Mouse (Mus musculus): ENCODE measurements around the gene Unc5c. TPM values are rescaled to one million over a fixed set of nuclear protein-coding genes. Genes with fewer than 3 reads are reported as not detected.

The Unc5c gene
- polyA plus RNA-seq, 1 experiment from 2014 or later = 26.6 TPM

GRCm38 (mm10) chr3:141581892-141582214, 116.8 kb downstream of the Unc5c start:
- Histone ChIP-seq H3K4me1 (ENCODE audit: control insufficient read depth, insufficient read depth, low read depth, low read length) (peaks cover 3% of the 10 kb centered on the region; the same call in 1 of the 2 replicates), H3K4me3 (ENCODE audit: low read length) (no peak overlapping the region), H3K4me2 (ENCODE audit: low read length) (no peak overlapping the region), H3K36me3 (ENCODE audit: control insufficient read depth, insufficient read depth, low read length) (no peaks in the 10 kb centered on the region), H3K9ac (ENCODE audit: low read depth, low read length) (no peak overlapping the region), H3K9me3 (ENCODE audit: control insufficient read depth, low read length) (no peaks in the 10 kb centered on the region), H3K27ac (ENCODE audit: low read depth, low read length) (no peak overlapping the region), H3K27me3 (replicated peaks; ENCODE audit: control insufficient read depth, insufficient read depth, low read length) (no peaks in the 10 kb centered on the region; the same call in 1 of the 2 replicates)
- ATAC-seq = no peak

- no peaks in the 10 kb centered on the region for H3K9me3 ChIP-seq (ENCODE audit: control insufficient read depth, low read length)
- no peak overlapping the region for H3K4me2 ChIP-seq (ENCODE audit: low read length)
- ATAC-seq = no peak
- H3K36me3 ChIP-seq (ENCODE audit: control insufficient read depth, insufficient read depth, low read length) = no peaks in the 10 kb centered on the region
- no peak overlapping the region for H3K9ac ChIP-seq (ENCODE audit: low read depth, low read length)
- 100% methylated on average over 1 of the region's 1 CpGs for WGBS
- no peak overlapping the region for H3K4me3 ChIP-seq (ENCODE audit: low read length)
- H3K27me3 ChIP-seq (replicated peaks; ENCODE audit: control insufficient read depth, insufficient read depth, low read length) = no peaks in the 10 kb centered on the region; the same call in 1 of the 2 replicates
- no peak overlapping the region for H3K27ac ChIP-seq (ENCODE audit: low read depth, low read length)
- peaks cover 3% of the 10 kb centered on the region; the same call in 1 of the 2 replicates for H3K4me1 ChIP-seq (ENCODE audit: control insufficient read depth, insufficient read depth, low read depth, low read length)
Observed at GRCm38 (mm10) chr3:141583180-141583579, 118.2 kb downstream of the Unc5c start.

GRCm38 (mm10) chr3:141589392-141590012, 124.5 kb downstream of the Unc5c start:
- Histone ChIP-seq H3K27ac (ENCODE audit: low read depth, low read length) (no peak overlapping the region), H3K36me3 (ENCODE audit: control insufficient read depth, insufficient read depth, low read length) (no peaks in the 10 kb centered on the region), H3K4me2 (ENCODE audit: low read length) (no peak overlapping the region), H3K4me1 (ENCODE audit: control insufficient read depth, insufficient read depth, low read depth, low read length) (no peaks in the 10 kb centered on the region; the same call in 1 of the 2 replicates), H3K4me3 (ENCODE audit: low read length) (no peak overlapping the region), H3K27me3 (replicated peaks; ENCODE audit: control insufficient read depth, insufficient read depth, low read length) (no peaks in the 10 kb centered on the region; the same call in 1 of the 2 replicates), H3K9ac (ENCODE audit: low read depth, low read length) (no peak overlapping the region), H3K9me3 (ENCODE audit: control insufficient read depth, low read length) (no peaks in the 10 kb centered on the region)
- no peak for ATAC-seq
- WGBS = 51% methylated on average over 4 of the region's 4 CpGs

- H3K9me3 ChIP-seq (ENCODE audit: control insufficient read depth, low read length) = no peaks in the 10 kb centered on the region
- H3K9ac ChIP-seq (ENCODE audit: low read depth, low read length) = no peak overlapping the region
- no peak overlapping the region for H3K4me3 ChIP-seq (ENCODE audit: low read length)
- H3K36me3 ChIP-seq (ENCODE audit: control insufficient read depth, insufficient read depth, low read length) = no peaks in the 10 kb centered on the region
- H3K4me1 ChIP-seq (ENCODE audit: control insufficient read depth, insufficient read depth, low read depth, low read length) = peaks cover 3% of the 10 kb centered on the region
- 64% methylated on average over 5 of the region's 5 CpGs for WGBS
- H3K27me3 ChIP-seq (replicated peaks; ENCODE audit: control insufficient read depth, insufficient read depth, low read length) = no peaks in the 10 kb centered on the region
- ATAC-seq = no peak
- no peak overlapping the region for H3K27ac ChIP-seq (ENCODE audit: low read depth, low read length)
- H3K4me2 ChIP-seq (ENCODE audit: low read length) = no peak overlapping the region
Observed at GRCm38 (mm10) chr3:141593249-141593648, 128.2 kb downstream of the Unc5c start.

GRCm38 (mm10) chr3:141594120-141594519, 129.1 kb downstream of the Unc5c start:
- Histone ChIP-seq H3K9ac (ENCODE audit: low read depth, low read length) (no peak overlapping the region), H3K4me1 (ENCODE audit: control insufficient read depth, insufficient read depth, low read depth, low read length) (peaks cover 3% of the 10 kb centered on the region; the same call in 1 of the 2 replicates), H3K36me3 (ENCODE audit: control insufficient read depth, insufficient read depth, low read length) (no peaks in the 10 kb centered on the region), H3K4me3 (ENCODE audit: low read length) (no peak overlapping the region), H3K9me3 (ENCODE audit: control insufficient read depth, low read length) (no peaks in the 10 kb centered on the region), H3K4me2 (ENCODE audit: low read length) (no peak overlapping the region), H3K27ac (ENCODE audit: low read depth, low read length) (no peak overlapping the region), H3K27me3 (replicated peaks; ENCODE audit: control insufficient read depth, insufficient read depth, low read length) (no peaks in the 10 kb centered on the region)
- ATAC-seq = no peak
- 82% methylated on average over 5 of the region's 5 CpGs for WGBS

- no peak overlapping the region for H3K9ac ChIP-seq (ENCODE audit: low read depth, low read length)
- H3K4me1 ChIP-seq (ENCODE audit: control insufficient read depth, insufficient read depth, low read depth, low read length) = peaks cover 3% of the 10 kb centered on the region; the same call in 1 of the 2 replicates
- H3K36me3 ChIP-seq (ENCODE audit: control insufficient read depth, insufficient read depth, low read length) = no peaks in the 10 kb centered on the region
- no peak overlapping the region for H3K27ac ChIP-seq (ENCODE audit: low read depth, low read length)
- ATAC-seq = no peak
- H3K4me2 ChIP-seq (ENCODE audit: low read length) = no peak overlapping the region
- whole genome bisulfite sequencing = 24% methylated on average over 3 of the region's 3 CpGs
- H3K27me3 ChIP-seq (replicated peaks; ENCODE audit: control insufficient read depth, insufficient read depth, low read length) = no peaks in the 10 kb centered on the region
- no peak overlapping the region for H3K4me3 ChIP-seq (ENCODE audit: low read length)
- H3K9me3 ChIP-seq (ENCODE audit: control insufficient read depth, low read length) = no peaks in the 10 kb centered on the region
Observed at GRCm38 (mm10) chr3:141595073-141595472, 130.1 kb downstream of the Unc5c start.

GRCm38 (mm10) chr3:141596461-141596860, 131.4 kb downstream of the Unc5c start:
- no peak overlapping the region for H3K4me2 ChIP-seq (ENCODE audit: low read length)
- H3K4me3 ChIP-seq (ENCODE audit: low read length) = no peak overlapping the region
- H3K9ac ChIP-seq (ENCODE audit: low read depth, low read length) = no peak overlapping the region
- no peaks in the 10 kb centered on the region for H3K27me3 ChIP-seq (replicated peaks; ENCODE audit: control insufficient read depth, insufficient read depth, low read length)
- no peak for ATAC-seq
- no peaks in the 10 kb centered on the region for H3K36me3 ChIP-seq (ENCODE audit: control insufficient read depth, insufficient read depth, low read length)
- no peaks in the 10 kb centered on the region for H3K9me3 ChIP-seq (ENCODE audit: control insufficient read depth, low read length)
- H3K4me1 ChIP-seq (ENCODE audit: control insufficient read depth, insufficient read depth, low read depth, low read length) = peaks cover 6% of the 10 kb centered on the region; the same call in 1 of the 2 replicates
- H3K27ac ChIP-seq (ENCODE audit: low read depth, low read length) = no peak overlapping the region
- 65% methylated on average over 3 of the region's 3 CpGs for WGBS

- ATAC-seq = no peak
- H3K9ac ChIP-seq (ENCODE audit: low read depth, low read length) = no peak overlapping the region
- no peak overlapping the region for H3K4me3 ChIP-seq (ENCODE audit: low read length)
- H3K4me2 ChIP-seq (ENCODE audit: low read length) = no peak overlapping the region
- 59% methylated on average over 1 of the region's 1 CpGs for WGBS
- no peaks in the 10 kb centered on the region for H3K36me3 ChIP-seq (ENCODE audit: control insufficient read depth, insufficient read depth, low read length)
- H3K27ac ChIP-seq (ENCODE audit: low read depth, low read length) = no peak overlapping the region
- H3K9me3 ChIP-seq (ENCODE audit: control insufficient read depth, low read length) = no peaks in the 10 kb centered on the region
- no peaks in the 10 kb centered on the region for H3K27me3 ChIP-seq (replicated peaks; ENCODE audit: control insufficient read depth, insufficient read depth, low read length)
- H3K4me1 ChIP-seq (ENCODE audit: control insufficient read depth, insufficient read depth, low read depth, low read length) = peaks cover 6% of the 10 kb centered on the region; the same call in 1 of the 2 replicates
Observed at GRCm38 (mm10) chr3:141596881-141597280, 131.9 kb downstream of the Unc5c start.

- no peaks in the 10 kb centered on the region for H3K9me3 ChIP-seq (ENCODE audit: control insufficient read depth, low read length)
Observed at GRCm38 (mm10) chr3:141597974-141598373, 133.0 kb downstream of the Unc5c start.

More at GRCm38 (mm10) chr3:141597974-141598373, 133.0 kb downstream of the Unc5c start:
- no peaks in the 10 kb centered on the region for H3K36me3 ChIP-seq (ENCODE audit: control insufficient read depth, insufficient read depth, low read length)
- peaks cover 6% of the 10 kb centered on the region; the same call in 1 of the 2 replicates for H3K4me1 ChIP-seq (ENCODE audit: control insufficient read depth, insufficient read depth, low read depth, low read length)
- 51% methylated on average over 2 of the region's 2 CpGs for WGBS
- H3K27me3 ChIP-seq (replicated peaks; ENCODE audit: control insufficient read depth, insufficient read depth, low read length) = no peaks in the 10 kb centered on the region
- no peak overlapping the region for H3K4me2 ChIP-seq (ENCODE audit: low read length)
- no peak overlapping the region for H3K4me3 ChIP-seq (ENCODE audit: low read length)
- H3K9ac ChIP-seq (ENCODE audit: low read depth, low read length) = no peak overlapping the region
- no peak for ATAC-seq
- no peak overlapping the region for H3K27ac ChIP-seq (ENCODE audit: low read depth, low read length)

All from hindbrain, embryonic 16.5 days (tissue).